Mouse (Mus musculus): Measurements from ENCODE around the gene St8sia6. TPM values are rescaled to one million over a fixed set of nuclear protein-coding genes. Genes with fewer than 3 reads are reported as not detected.

Gene St8sia6
- polyA plus RNA-seq, 1 experiment: 0.61 TPM

- Histone ChIP-seq H3K4me3 (ENCODE audit: insufficient read depth, low read length) (no peak overlapping the region), H3K27ac (ENCODE audit: insufficient read depth, low read length) (no peak overlapping the region), H3K4me1 (ENCODE audit: control insufficient read depth, insufficient read depth, low read length) (no peaks in the 10 kb centered on the region)
- no peak for TF ChIP-seq CTCF (IDR thresholded peaks at IDR 0.05; ENCODE audit: extremely low read depth, insufficient read depth, low read length)
- TF ChIP-seq POLR2A (IDR thresholded peaks at IDR 0.05; ENCODE audit: extremely low read depth, insufficient read depth, low read length): no peak
Observed at GRCm38 (mm10) chr2:13746023-13746422, 47.8 kb downstream of the St8sia6 start.

GRCm38 (mm10) chr2:13738704-13739103 lies 55.2 kb downstream of the St8sia6 start:
- H3K4me3 ChIP-seq (ENCODE audit: insufficient read depth, low read length): no peak overlapping the region
- no peaks in the 10 kb centered on the region for H3K4me1 ChIP-seq (ENCODE audit: control insufficient read depth, insufficient read depth, low read length)
- TF ChIP-seq POLR2A (IDR thresholded peaks at IDR 0.05; ENCODE audit: extremely low read depth, insufficient read depth, low read length) (no peak), CTCF (IDR thresholded peaks at IDR 0.05; ENCODE audit: extremely low read depth, insufficient read depth, low read length) (no peak)
- no peak overlapping the region for H3K27ac ChIP-seq (ENCODE audit: insufficient read depth, low read length)

- TF ChIP-seq CTCF (IDR thresholded peaks at IDR 0.05; ENCODE audit: extremely low read depth, insufficient read depth, low read length) (no peak), POLR2A (IDR thresholded peaks at IDR 0.05; ENCODE audit: extremely low read depth, insufficient read depth, low read length) (no peak)
Observed at GRCm38 (mm10) chr2:13727901-13728300, 66.0 kb downstream of the St8sia6 start.

GRCm38 (mm10) chr2:13725592-13725991 lies 68.3 kb downstream of the St8sia6 start:
- no peaks in the 10 kb centered on the region for H3K4me1 ChIP-seq (ENCODE audit: control insufficient read depth, insufficient read depth, low read length)

More at GRCm38 (mm10) chr2:13727901-13728300, 66.0 kb downstream of the St8sia6 start:
- no peaks in the 10 kb centered on the region for H3K4me1 ChIP-seq (ENCODE audit: control insufficient read depth, insufficient read depth, low read length)
- H3K4me3 ChIP-seq (ENCODE audit: insufficient read depth, low read length): no peak overlapping the region
- H3K27ac ChIP-seq (ENCODE audit: insufficient read depth, low read length): no peak overlapping the region

GRCm38 (mm10) chr2:13722241-13722640 lies 71.6 kb downstream of the St8sia6 start:
- H3K4me3 ChIP-seq (ENCODE audit: insufficient read depth, low read length): no peak overlapping the region
- TF ChIP-seq POLR2A (IDR thresholded peaks at IDR 0.05; ENCODE audit: extremely low read depth, insufficient read depth, low read length) (no peak), CTCF (IDR thresholded peaks at IDR 0.05; ENCODE audit: extremely low read depth, insufficient read depth, low read length) (no peak)
- no peaks in the 10 kb centered on the region for H3K4me1 ChIP-seq (ENCODE audit: control insufficient read depth, insufficient read depth, low read length)
- no peak overlapping the region for H3K27ac ChIP-seq (ENCODE audit: insufficient read depth, low read length)

More at GRCm38 (mm10) chr2:13725592-13725991, 68.3 kb downstream of the St8sia6 start:
- Histone ChIP-seq H3K4me3 (ENCODE audit: insufficient read depth, low read length) (no peak overlapping the region), H3K27ac (ENCODE audit: insufficient read depth, low read length) (no peak overlapping the region)
- TF ChIP-seq CTCF (IDR thresholded peaks at IDR 0.05; ENCODE audit: extremely low read depth, insufficient read depth, low read length): no peak
- no peak for TF ChIP-seq POLR2A (IDR thresholded peaks at IDR 0.05; ENCODE audit: extremely low read depth, insufficient read depth, low read length)

- no peak overlapping the region for H3K4me3 ChIP-seq (ENCODE audit: insufficient read depth, low read length)
- no peak for TF ChIP-seq CTCF (IDR thresholded peaks at IDR 0.05; ENCODE audit: extremely low read depth, insufficient read depth, low read length)
- no peak for TF ChIP-seq POLR2A (IDR thresholded peaks at IDR 0.05; ENCODE audit: extremely low read depth, insufficient read depth, low read length)
- H3K4me1 ChIP-seq (ENCODE audit: control insufficient read depth, insufficient read depth, low read length): no peaks in the 10 kb centered on the region
- no peak overlapping the region for H3K27ac ChIP-seq (ENCODE audit: insufficient read depth, low read length)
Observed at GRCm38 (mm10) chr2:13718628-13719185, 75.2 kb downstream of the St8sia6 start.

- TF ChIP-seq POLR2A (IDR thresholded peaks at IDR 0.05; ENCODE audit: extremely low read depth, insufficient read depth, low read length): no peak
- TF ChIP-seq CTCF (IDR thresholded peaks at IDR 0.05; ENCODE audit: extremely low read depth, insufficient read depth, low read length): no peak
- H3K4me1 ChIP-seq (ENCODE audit: control insufficient read depth, insufficient read depth, low read length): no peaks in the 10 kb centered on the region
- H3K4me3 ChIP-seq (ENCODE audit: insufficient read depth, low read length): no peak overlapping the region
- no peak overlapping the region for H3K27ac ChIP-seq (ENCODE audit: insufficient read depth, low read length)
Observed at GRCm38 (mm10) chr2:13708785-13709184, 85.1 kb downstream of the St8sia6 start.

GRCm38 (mm10) chr2:13697514-13697913 lies 96.3 kb downstream of the St8sia6 start:
- H3K4me1 ChIP-seq (ENCODE audit: control insufficient read depth, insufficient read depth, low read length): no peaks in the 10 kb centered on the region
- no peak overlapping the region for H3K27ac ChIP-seq (ENCODE audit: insufficient read depth, low read length)
- no peak overlapping the region for H3K4me3 ChIP-seq (ENCODE audit: insufficient read depth, low read length)
- TF ChIP-seq CTCF (IDR thresholded peaks at IDR 0.05; ENCODE audit: extremely low read depth, insufficient read depth, low read length): no peak
- no peak for TF ChIP-seq POLR2A (IDR thresholded peaks at IDR 0.05; ENCODE audit: extremely low read depth, insufficient read depth, low read length)

- Histone ChIP-seq H3K27ac (ENCODE audit: insufficient read depth, low read length) (no peak overlapping the region), H3K4me3 (ENCODE audit: insufficient read depth, low read length) (no peak overlapping the region), H3K4me1 (ENCODE audit: control insufficient read depth, insufficient read depth, low read length) (no peaks in the 10 kb centered on the region)
- TF ChIP-seq POLR2A (IDR thresholded peaks at IDR 0.05; ENCODE audit: extremely low read depth, insufficient read depth, low read length) (no peak), CTCF (IDR thresholded peaks at IDR 0.05; ENCODE audit: extremely low read depth, insufficient read depth, low read length) (no peak)
Observed at GRCm38 (mm10) chr2:13694417-13694816, 99.4 kb downstream of the St8sia6 start.

- Histone ChIP-seq H3K27ac (ENCODE audit: insufficient read depth, low read length) (no peak overlapping the region), H3K4me3 (ENCODE audit: insufficient read depth, low read length) (no peak overlapping the region), H3K4me1 (ENCODE audit: control insufficient read depth, insufficient read depth, low read length) (no peaks in the 10 kb centered on the region)
- TF ChIP-seq CTCF (IDR thresholded peaks at IDR 0.05; ENCODE audit: extremely low read depth, insufficient read depth, low read length): no peak
- no peak for TF ChIP-seq POLR2A (IDR thresholded peaks at IDR 0.05; ENCODE audit: extremely low read depth, insufficient read depth, low read length)
Observed at GRCm38 (mm10) chr2:13684380-13684779, 109.5 kb downstream of the St8sia6 start.

All from cortical plate, adult 2 months (tissue).